Mouse (Mus musculus) frontal cortex, adult 2 months (tissue): ENCODE results near the gene Postn. TPM values are rescaled to one million over a fixed set of nuclear protein-coding genes. Genes with fewer than 3 reads are reported as not detected.

ENCODE experiments used
- DNase-seq, 2 experiments: peaks; one replicate each; pipeline ENCODE4 v3.0.0; 2022; ENCODE audit warnings: low spot score in 1 of 2; ENCODE audit errors: extremely low spot score in 1 of 2
- polyA plus RNA-seq: library from polyadenylated mRNA; depleted of rRNA; stranded (reverse); fragments of >200 nt; gene quantifications from 2 replicates; pipeline ENCODE4 v1.2.3, GENCODE M21; 2012; rRNA removed

Postn gene
- polyA plus RNA-seq, 1 experiment: 8.5 TPM

DNA sequence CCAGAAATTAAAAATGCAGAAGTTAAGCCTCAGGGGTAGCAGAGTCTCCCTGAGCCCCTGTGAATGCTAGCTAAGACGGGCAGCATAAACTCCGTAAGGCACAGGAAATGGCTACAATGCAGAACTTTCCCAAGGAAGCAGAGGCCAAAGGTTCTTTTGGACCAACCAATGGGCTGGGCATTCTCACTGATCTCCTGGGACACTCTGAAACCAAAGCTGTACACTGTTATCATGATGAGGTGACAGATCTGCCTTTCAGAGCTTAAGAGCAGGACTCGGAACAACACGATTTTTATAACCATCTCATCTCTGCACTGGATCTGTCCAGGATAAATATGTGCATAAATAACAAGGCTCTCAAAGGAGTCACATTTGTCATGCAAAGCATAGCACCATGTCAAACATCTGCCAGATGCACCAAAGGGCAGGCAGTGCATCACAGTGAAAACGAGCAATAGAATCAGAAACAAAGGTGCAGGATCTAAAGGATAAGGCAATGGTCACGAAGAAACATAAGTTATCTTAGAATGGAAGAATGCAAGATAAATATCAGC, 57.0 kb downstream of the Postn start:
- DNase-seq: no peak

DNA sequence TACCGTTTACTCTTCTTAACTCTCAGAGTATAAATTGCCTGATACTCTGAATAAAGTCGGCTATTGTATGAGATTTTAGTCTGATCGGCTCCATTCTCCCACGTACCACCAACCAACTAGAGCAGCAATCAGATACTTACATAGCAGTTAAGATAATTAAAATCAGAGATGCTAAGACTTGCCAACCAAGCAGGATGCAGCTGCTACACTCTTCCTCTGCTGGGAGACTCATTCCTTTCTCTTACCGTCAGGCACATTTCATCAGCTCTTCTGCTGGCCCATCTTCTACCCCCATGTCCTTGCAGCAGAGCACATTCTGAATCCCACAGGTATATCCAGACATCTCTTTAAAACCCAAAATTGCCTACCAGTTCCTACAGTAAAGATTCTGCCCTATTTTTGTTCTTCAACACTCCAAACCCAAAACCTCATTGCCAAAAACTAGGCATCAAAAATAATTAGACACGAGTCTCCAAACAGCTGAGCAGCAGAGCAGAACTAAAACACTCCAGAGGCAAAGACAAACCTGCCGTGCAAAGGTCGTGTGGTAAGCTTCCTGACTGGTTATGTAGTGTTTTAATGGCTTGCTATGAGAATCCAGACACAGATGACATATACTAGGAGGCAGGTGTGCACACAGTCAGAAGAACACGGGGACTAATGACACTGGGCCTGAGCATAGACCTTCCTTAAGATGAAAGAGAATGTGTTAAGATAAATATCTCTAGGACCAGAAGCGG, 59.5 kb downstream of the Postn start:
- DNase-seq: no peak

DNA sequence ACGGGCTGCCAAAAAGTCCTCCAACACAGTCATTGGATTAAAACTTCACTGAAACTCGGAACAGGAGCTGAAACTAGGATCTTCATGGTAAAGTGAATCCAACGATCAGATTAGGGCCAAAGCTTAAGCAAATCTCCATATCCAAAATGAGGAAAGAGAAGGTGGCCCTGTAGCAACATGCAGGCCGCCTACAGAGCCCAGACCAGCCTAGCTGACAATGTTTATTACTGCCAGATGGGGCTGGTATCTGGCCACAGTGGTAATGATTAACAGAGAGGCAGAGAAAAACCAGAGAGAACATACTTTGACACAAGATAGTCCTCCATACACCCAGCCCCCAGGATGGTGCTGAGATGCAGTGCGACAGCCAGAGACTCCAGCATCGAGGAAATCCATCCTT, 60.1 kb downstream of the Postn start:
- no peak for DNase-seq

DNA sequence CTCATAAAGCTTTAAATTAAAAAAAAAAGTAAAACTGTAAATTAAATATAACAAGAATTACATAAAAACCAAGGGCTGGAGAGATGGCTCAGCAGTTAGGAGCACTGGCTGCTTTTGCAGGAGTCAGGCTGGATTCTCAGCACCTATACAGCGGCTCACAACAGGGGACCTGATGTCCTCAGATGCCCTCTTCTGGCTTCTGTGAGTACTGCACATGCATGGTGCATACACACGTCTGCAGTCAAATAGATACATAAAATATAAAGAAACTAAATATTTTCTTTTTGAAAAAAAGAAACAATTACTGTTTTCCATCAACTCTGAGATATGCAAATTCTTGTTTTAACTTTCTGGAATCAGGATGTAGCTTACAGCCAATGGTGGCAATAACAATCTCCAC, 60.8 kb downstream of the Postn start:
- no peak for DNase-seq

DNA sequence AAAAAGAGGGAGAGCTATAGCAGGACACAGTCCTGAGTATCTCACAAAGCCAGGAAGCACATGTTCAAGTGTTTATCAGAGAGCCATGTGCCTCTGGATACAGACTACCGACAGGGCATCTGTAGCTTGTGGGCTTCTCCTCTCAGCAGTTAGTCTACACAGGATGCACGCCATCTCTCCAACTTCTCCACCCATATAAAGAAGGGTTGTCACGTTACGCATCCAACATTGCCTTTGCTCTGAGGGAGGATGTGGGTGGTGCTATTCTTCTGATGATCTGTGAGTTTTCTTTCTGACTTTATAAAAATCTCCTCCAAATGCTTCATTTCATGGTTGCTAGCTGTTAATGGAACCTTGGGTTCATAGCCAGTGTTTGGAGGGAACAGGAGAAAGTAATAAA, 63.2 kb downstream of the Postn start:
- peak in 1 of 2 experiments; percentile 34 for DNase-seq

DNA sequence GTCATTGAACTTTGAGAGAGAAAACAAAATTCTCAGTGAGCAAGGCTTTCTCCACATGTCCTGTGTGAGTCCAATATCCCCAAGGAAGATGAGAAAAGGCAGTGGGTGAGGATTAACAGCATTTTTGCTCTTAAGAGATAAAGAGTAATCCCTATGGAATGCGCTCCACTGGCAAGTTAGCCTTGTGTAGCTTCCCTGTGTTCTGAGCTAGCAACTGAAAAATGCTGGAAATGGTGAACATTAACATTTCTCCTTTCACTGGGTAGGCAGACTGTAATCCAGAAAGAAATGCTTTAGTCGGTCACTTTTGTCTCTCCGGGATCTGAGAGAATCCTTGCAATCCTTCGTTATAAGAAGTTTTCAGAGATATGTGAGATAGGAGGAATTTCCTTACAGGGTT, 70.8 kb downstream of the Postn start:
- no peak for DNase-seq

DNA sequence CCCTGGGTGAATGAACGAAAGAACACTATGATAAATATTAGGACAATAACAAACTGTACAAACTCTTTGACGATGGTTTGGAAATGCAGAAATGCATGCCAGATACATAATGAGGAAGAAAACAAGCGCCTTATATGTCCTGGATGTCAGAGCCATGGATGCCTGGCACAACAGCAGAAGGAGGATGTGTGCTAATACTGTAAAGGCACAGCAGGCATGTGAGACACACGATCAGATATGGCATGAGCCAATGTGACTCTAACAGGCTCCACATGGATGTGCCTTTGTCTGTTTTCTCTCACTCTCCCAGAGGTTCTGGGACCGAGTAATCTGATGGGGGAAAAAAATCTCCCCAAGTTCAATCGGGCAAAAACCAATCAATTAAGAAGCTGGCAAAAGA, 71.3 kb downstream of the Postn start:
- no peak for DNase-seq

DNA sequence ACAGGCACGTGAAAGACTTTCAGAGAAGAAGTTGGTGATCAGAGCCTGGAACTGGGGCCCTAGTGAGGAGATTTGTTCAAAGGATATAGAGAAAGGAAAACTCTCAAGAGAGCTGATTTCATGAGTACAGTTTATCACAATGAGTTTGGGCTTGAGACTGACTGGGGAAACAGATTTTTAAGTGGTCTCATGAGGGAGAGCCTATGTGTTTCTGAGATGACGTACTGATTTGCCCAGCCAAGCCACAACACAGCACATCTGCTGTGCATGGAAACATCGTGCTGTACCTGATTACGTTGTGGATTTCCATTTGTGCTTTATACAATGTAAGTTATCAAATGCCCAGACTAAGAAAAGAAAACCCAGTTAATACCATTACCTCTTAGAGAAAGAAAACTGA, 71.7 kb downstream of the Postn start:
- DNase-seq: no peak

DNA sequence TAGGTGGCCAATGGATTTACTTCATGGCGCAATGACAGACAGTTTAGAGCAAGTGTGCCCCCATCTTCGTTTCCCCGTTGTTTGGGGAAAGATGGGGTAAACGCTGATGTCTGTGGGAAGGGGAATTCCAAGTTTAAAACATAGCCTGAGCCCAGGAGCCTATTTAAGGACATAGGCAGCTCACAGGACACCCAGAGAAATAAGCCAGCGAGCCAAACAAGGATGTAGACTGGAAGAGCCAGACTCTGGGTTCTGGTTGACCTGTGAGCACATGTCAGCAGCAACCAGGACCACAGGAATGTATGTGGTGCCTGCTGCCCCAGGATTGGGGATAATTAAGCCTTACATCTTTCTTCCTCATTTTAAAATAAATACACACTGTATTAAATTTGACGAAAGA, 73.7 kb downstream of the Postn start:
- DNase-seq: no peak

DNA sequence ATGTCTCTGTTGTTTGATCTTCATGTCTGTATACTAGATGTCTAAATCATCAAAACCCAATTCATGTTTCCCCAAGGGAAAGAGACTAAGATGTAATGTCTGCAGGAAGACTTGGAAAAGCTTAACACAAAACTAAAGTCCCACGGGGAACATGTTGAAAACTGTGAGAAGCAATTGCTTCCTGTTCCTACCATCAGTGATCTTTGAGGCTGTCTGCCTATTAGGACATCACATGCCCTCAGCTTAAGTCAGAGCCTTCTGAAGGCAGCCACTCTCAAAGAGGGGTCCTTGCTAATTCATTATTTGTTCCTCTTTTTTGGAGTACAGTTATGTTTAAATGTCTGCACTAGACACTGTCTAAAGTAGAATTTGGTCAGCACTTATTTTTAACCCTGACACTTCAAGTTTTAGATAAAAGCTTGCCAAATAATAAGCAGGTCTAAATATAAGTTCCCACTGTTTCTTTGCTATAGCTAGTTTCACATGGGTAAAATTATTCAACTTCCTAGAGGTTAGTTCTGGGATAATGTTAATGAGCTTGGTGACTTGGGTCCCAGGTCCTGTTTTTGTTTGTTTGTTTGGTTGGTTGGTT, 75.6 kb downstream of the Postn start:
- no peak for DNase-seq

Other genes starting within 250 kb of the Postn start
- 15.1 and 17.8 TPM in 2 replicates for gene Trpc4, start 205.1 kb upstream of the Postn start, polyA plus RNA-seq